Mouse (Mus musculus) limb, embryonic 12.5 days (tissue): ENCODE measurements around the gene Sh3yl1. TPM values are rescaled to one million over a fixed set of nuclear protein-coding genes. Genes with fewer than 3 reads are reported as not detected.

Experiments
- ATAC-seq: fragments of 200-750 bp; cut with Nextera tagmentation; 2 replicates; pipeline ENCODE4 v1.8.0; 2017; ENCODE audit warnings: low read depth, moderate TSS enrichment; ENCODE audit not compliant: insufficient number of reproducible peaks, insufficient read depth, low FRiP score, low TSS enrichment
- H3K27ac ChIP-seq: fragments of 300-500 bp; sonication (generic); 2 replicates; pipeline ENCODE4 v1.5.1; 2016; ENCODE audit warnings: mild to moderate bottlenecking, moderate library complexity
- H3K27me3 ChIP-seq: fragments of 300-500 bp; sonication (generic); 2 replicates; pipeline ENCODE4 v1.6.1; 2016; ENCODE audit warnings: mild to moderate bottlenecking, moderate library complexity
- H3K36me3 ChIP-seq: fragments of 300-500 bp; sonication (generic); 2 replicates; pipeline ENCODE4 v1.6.1; 2016; ENCODE audit warnings: mild to moderate bottlenecking, moderate library complexity
- H3K4me1 ChIP-seq: fragments of 300-500 bp; sonication (generic); replicated peaks from 2 replicates; pipeline ENCODE4 v1.6.1; 2016
- H3K4me2 ChIP-seq: fragments of 300-500 bp; sonication (generic); 2 replicates; pipeline ENCODE4 v1.6.1; 2016; ENCODE audit warnings: mild to moderate bottlenecking, moderate library complexity
- H3K4me3 ChIP-seq: fragments of 300-500 bp; sonication (generic); replicated peaks from 2 replicates; pipeline ENCODE4 v1.5.1; 2016; ENCODE audit warnings: mild to moderate bottlenecking
- H3K9ac ChIP-seq: fragments of 300-500 bp; sonication (generic); replicated peaks from 2 replicates; pipeline ENCODE4 v1.6.1; 2016; ENCODE audit warnings: mild to moderate bottlenecking, moderate library complexity
- H3K9me3 ChIP-seq: fragments of 300-500 bp; sonication (generic); 2 replicates; pipeline ENCODE4 v1.6.1; 2016; ENCODE audit warnings: mild to moderate bottlenecking, moderate library complexity
- WGBS: fragments of 180-500 bp; shearing (Covaris S2); methylation state at CpG from one replicate; pipeline ENCODE4 v1.1.7; 2016; 5-methylcytosine and 5-hydroxymethylcytosine counted together
- polyA plus RNA-seq: library from polyadenylated mRNA; unstranded; fragments of >200 nt; fragmentation: Nextera tagmentation; extraction: Ambion mirVana; gene quantifications from 2 replicates; pipeline ENCODE4 v1.2.1, GENCODE M21; 2016

The Sh3yl1 gene
- 14.6 and 15.9 TPM in 2 replicates for polyA plus RNA-seq

GRCm38 (mm10) chr12:30911261-30912047 is at the start of gene Sh3yl1, which contains the start of gene Acp1:
Gene Sh3yl1 (plus strand): TSS chr12:30911668.
Gene Acp1 (minus strand): TSS chr12:30911589.
- Histone ChIP-seq H3K36me3 (no peaks in the 10 kb centered on the region), H3K9me3 (0 out of 2 replicates have a peak, but pooled peaks cover 2% of the 10 kb centered on the region), H3K9ac (peak within 1 kb of the TSS; percentile 79), H3K4me3 (peak within 1 kb of the TSS; percentile 71), H3K27me3 (no peaks in the 10 kb centered on the region), H3K4me1 (peaks cover 17% of the 10 kb centered on the region), H3K27ac (no peak within 1 kb of the TSS; the same call in 1 of the 2 replicates), H3K4me2 (peak within 1 kb of the TSS; percentile 96)
- peak; percentile 97 for ATAC-seq
- under 1% methylated on average over 52 of the region's 52 CpGs for WGBS

DNA sequence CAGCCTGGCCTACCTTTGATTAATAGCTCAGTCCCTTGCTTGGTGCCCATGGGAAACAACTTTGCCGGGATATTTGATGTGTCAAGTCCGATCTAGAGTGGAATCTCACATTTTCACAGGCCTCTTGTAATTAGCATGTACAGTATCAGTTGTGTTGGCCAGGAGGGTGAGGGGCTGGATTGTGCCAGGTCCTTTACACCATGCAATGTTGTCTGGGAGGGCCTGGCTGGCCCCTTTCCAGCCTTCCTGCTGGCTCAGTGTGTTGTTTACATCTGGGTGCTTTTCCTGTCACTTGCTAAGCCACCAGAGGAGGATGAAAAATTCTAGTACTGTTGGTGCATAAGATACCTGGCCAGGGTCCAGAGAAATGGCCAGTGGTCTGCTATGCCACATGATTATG is 47.1 kb upstream of the Sh3yl1 start:
- no peak overlapping the region for H3K4me3 ChIP-seq
- no peak overlapping the region for H3K27ac ChIP-seq
- no peaks in the 10 kb centered on the region for H3K9me3 ChIP-seq
- WGBS = 74% methylated on average over 2 of the region's 2 CpGs
- H3K9ac ChIP-seq = no peak overlapping the region
- no peak for ATAC-seq
- H3K4me1 ChIP-seq = no peaks in the 10 kb centered on the region
- H3K4me2 ChIP-seq = no peak overlapping the region
- no peaks in the 10 kb centered on the region for H3K27me3 ChIP-seq
- H3K36me3 ChIP-seq = no peaks in the 10 kb centered on the region

DNA sequence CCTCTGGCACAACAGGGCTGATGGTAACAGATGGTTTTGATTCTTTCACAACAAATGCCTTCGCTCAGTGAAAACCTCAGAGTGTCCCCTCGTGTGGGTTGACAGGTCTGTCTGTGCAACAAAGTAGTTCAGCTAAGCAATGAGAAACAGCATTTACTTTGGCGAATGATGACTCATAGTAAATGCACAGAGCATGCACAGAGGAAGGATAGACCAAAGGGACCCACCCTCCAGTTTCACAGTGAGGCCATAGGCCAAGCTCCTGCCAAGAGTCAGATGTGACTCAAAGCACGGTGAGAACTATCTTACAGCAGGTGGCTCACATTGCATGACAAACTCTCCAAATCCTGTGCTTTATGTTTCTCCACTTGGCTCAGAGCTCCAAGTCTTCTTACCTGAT is 45.7 kb upstream of the Sh3yl1 start:
- WGBS = 65% methylated on average over 4 of the region's 4 CpGs
- Histone ChIP-seq H3K4me3 (no peak overlapping the region), H3K9ac (no peak overlapping the region)

GRCm38 (mm10) chr12:30879447-30879846 is 32.0 kb upstream of the Sh3yl1 start:
- Histone ChIP-seq H3K4me1 (peaks cover 10% of the 10 kb centered on the region), H3K4me3 (no peak overlapping the region), H3K27ac (no peak overlapping the region), H3K27me3 (peaks cover 46% of the 10 kb centered on the region), H3K36me3 (no peaks in the 10 kb centered on the region), H3K4me2 (no peak overlapping the region), H3K9ac (no peak overlapping the region), H3K9me3 (no peaks in the 10 kb centered on the region)
- no peak for ATAC-seq
- 66% methylated on average over 6 of the region's 6 CpGs for WGBS

More for the DNA sequence above, 45.7 kb upstream of the Sh3yl1 start:
- Histone ChIP-seq H3K9me3 (no peaks in the 10 kb centered on the region), H3K4me2 (no peak overlapping the region), H3K36me3 (no peaks in the 10 kb centered on the region), H3K27me3 (no peaks in the 10 kb centered on the region), H3K4me1 (no peaks in the 10 kb centered on the region), H3K27ac (no peak overlapping the region)
- ATAC-seq = no peak

DNA sequence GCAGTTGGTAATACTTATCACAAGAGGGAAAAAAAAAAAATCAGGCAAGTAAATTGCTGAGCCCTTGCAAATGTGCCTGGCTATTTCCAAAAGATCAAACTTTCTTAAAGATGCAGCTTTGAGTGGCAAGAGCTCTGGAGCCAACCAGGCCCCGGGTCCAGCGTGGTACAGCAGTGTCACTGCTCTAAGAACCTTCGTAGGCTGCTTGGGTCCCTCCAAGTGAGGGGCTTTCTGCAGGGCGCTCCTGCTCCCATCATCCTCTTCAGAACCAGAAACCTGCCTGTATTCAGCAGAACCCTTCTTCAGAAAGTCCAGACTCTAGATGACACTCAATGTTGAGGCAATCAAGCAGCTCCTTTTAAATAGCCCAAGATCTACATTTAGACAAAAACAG is 27.9 kb upstream of the Sh3yl1 start:
- Histone ChIP-seq H3K4me3 (peak overlapping the region; percentile 53), H3K36me3 (no peaks in the 10 kb centered on the region), H3K27ac (no peak overlapping the region), H3K4me1 (peaks cover 16% of the 10 kb centered on the region), H3K27me3 (peaks cover 75% of the 10 kb centered on the region), H3K9me3 (no peaks in the 10 kb centered on the region), H3K9ac (no peak overlapping the region), H3K4me2 (peak overlapping the region; percentile 96)
- ATAC-seq = no peak
- 22% methylated on average over 4 of the region's 4 CpGs for WGBS

DNA sequence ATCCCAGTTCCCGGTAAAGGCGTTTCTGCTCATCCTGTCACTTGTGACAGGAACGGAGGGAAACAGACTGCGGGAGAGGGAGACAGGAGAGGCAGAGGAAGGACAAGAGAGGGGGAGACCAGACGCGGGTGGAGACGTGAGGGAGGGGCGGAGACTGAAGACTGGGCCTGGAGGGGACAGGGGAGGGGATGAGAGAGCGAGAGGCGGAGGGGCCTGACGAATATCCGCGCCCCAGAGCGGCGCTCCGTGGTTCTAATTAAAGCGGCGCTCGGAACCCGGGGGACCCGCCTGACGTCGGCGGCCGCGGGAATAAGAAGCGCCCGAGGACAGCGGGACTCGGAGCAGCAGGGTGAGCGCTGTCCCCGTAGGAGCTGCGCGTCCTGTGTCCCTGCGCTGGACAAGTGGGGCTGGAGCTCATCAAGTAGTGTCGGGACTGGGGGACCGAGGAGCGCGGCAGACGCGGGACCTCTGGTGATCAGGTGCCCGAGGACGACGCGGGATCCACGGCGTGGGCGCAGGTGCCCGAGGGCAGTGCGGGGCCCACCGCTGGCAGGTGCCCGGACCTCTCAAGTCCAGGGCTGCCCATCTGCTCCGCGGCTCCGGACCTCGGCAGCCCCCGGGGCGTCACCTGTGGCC is 27.4 kb upstream of the Sh3yl1 start, which contains the start of gene Alkal2:
TSS of gene Alkal2 (plus strand) at position 337 of the 636 bp plus-strand sequence.
- H3K4me1 ChIP-seq = peaks cover 16% of the 10 kb centered on the region
- no peaks in the 10 kb centered on the region for H3K36me3 ChIP-seq
- 1% methylated on average over 52 of the region's 58 CpGs for WGBS
- H3K27ac ChIP-seq = no peak within 1 kb of the TSS
- H3K4me2 ChIP-seq = peak within 1 kb of the TSS; percentile 96
- no peaks in the 10 kb centered on the region for H3K9me3 ChIP-seq
- peak; percentile 68 for ATAC-seq
- peaks cover 72% of the 10 kb centered on the region for H3K27me3 ChIP-seq
- peak within 1 kb of the TSS; percentile 59 for H3K9ac ChIP-seq
- H3K4me3 ChIP-seq = peak within 1 kb of the TSS; percentile 53

DNA sequence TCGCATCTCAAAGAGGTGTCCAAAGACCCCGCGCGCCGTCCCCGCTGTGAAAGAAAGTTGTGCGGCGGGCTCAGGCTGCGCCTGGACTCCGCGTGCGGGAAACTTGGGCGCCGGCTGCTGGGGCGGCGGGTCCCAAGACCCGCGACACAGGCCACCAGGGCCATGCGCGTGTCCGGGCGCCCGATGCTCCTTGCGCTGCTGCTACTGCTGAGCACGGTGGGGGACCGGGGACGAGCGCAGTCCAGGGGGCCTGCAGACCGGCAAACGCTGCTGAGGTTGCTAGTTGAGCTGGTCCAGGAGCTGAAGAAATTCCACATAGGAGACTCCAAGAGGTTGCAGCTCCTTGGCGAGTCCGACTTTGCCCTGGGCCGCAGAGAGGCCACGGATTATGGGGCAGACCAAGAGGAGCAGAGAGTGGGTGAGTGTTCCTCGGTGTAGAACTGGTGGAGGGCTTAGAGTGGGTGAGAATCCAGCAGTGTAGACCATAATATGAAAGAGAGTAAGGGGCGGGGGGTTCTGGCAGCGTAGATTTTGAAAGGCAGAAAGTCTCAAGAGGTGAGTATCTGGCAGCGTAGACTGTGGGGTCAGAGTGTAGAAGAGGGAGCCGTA is 26.7 kb upstream of the Sh3yl1 start:
- H3K9me3 ChIP-seq = no peaks in the 10 kb centered on the region

GRCm38 (mm10) chr12:30885891-30886290 is 25.6 kb upstream of the Sh3yl1 start:
- ATAC-seq = no peak
- Histone ChIP-seq H3K4me3 (no peak overlapping the region), H3K27ac (no peak overlapping the region), H3K9me3 (no peaks in the 10 kb centered on the region), H3K4me2 (no peak overlapping the region), H3K9ac (no peak overlapping the region), H3K4me1 (peaks cover 16% of the 10 kb centered on the region), H3K36me3 (no peaks in the 10 kb centered on the region), H3K27me3 (peaks cover 64% of the 10 kb centered on the region)
- WGBS = 81% methylated on average over 6 of the region's 6 CpGs

More for the DNA sequence above, 26.7 kb upstream of the Sh3yl1 start:
- Histone ChIP-seq H3K4me2 (peak overlapping the region; percentile 96), H3K36me3 (no peaks in the 10 kb centered on the region), H3K27me3 (peaks cover 66% of the 10 kb centered on the region), H3K9ac (peak overlapping the region; percentile 59), H3K4me1 (peaks cover 16% of the 10 kb centered on the region), H3K27ac (no peak overlapping the region), H3K4me3 (peak overlapping the region; percentile 53)
- ATAC-seq = peak; percentile 52
- 9% methylated on average over 39 of the region's 39 CpGs for WGBS

GRCm38 (mm10) chr12:30888003-30888402 is 23.5 kb upstream of the Sh3yl1 start:
- Histone ChIP-seq H3K4me3 (no peak overlapping the region), H3K27ac (no peak overlapping the region), H3K4me2 (no peak overlapping the region), H3K27me3 (peaks cover 50% of the 10 kb centered on the region), H3K9me3 (no peaks in the 10 kb centered on the region), H3K9ac (no peak overlapping the region), H3K4me1 (peaks cover 16% of the 10 kb centered on the region), H3K36me3 (no peaks in the 10 kb centered on the region)
- ATAC-seq = no peak
- 81% methylated on average over 4 of the region's 4 CpGs for WGBS

DNA sequence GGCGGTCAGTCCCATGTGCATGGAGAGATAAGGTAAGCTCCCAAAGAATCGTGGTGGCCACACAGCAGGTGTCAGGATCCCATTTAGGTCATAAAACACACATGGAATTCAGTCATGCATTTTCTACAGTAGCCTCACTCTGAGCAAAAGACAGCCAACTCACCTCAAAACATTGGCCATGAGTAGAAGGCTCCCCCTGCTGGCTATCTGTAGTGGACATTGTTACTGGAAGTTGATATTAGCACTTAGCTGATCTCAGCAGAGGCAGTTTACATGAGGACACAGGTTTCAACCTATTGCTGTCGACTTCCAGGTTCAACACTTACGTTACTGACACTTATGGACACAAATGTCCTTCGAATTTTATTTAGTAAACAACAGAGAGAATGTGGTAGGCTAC is 21.4 kb upstream of the Sh3yl1 start:
- no peak for ATAC-seq
- H3K9me3 ChIP-seq = no peaks in the 10 kb centered on the region
- H3K4me3 ChIP-seq = no peak overlapping the region
- H3K4me2 ChIP-seq = no peak overlapping the region
- H3K27ac ChIP-seq = no peak overlapping the region
- peaks cover 29% of the 10 kb centered on the region for H3K27me3 ChIP-seq
- no peak overlapping the region for H3K9ac ChIP-seq
- peaks cover 7% of the 10 kb centered on the region for H3K36me3 ChIP-seq
- WGBS = 36% methylated on average over 5 of the region's 5 CpGs
- no peaks in the 10 kb centered on the region for H3K4me1 ChIP-seq

GRCm38 (mm10) chr12:30891438-30891837 is 20.0 kb upstream of the Sh3yl1 start:
- peaks cover 10% of the 10 kb centered on the region for H3K36me3 ChIP-seq

More at GRCm38 (mm10) chr12:30891438-30891837, 20.0 kb upstream of the Sh3yl1 start:
- H3K4me1 ChIP-seq = no peaks in the 10 kb centered on the region
- WGBS = 85% methylated on average over 7 of the region's 7 CpGs
- H3K9me3 ChIP-seq = no peaks in the 10 kb centered on the region
- H3K27me3 ChIP-seq = peaks cover 15% of the 10 kb centered on the region
- no peak overlapping the region for H3K27ac ChIP-seq
- no peak for ATAC-seq
- H3K4me3 ChIP-seq = no peak overlapping the region
- H3K4me2 ChIP-seq = no peak overlapping the region
- no peak overlapping the region for H3K9ac ChIP-seq
